Mouse (Mus musculus) layer of hippocampus, postnatal 36 days (tissue): ENCODE data around the gene H2afb2. TPM values are rescaled to one million over a fixed set of nuclear protein-coding genes. Genes with fewer than 3 reads are reported as not detected.

Experiments
- DNase-seq, 2 experiments: peaks; one replicate each; pipeline ENCODE4 v3.0.0; 2022
- total RNA-seq, 2 experiments: library from RNA; stranded (reverse); gene quantifications; 2 replicates each; pipeline ENCODE4 v1.2.3; 2021

H2afb2 gene
- not detected for total RNA-seq

DNA sequence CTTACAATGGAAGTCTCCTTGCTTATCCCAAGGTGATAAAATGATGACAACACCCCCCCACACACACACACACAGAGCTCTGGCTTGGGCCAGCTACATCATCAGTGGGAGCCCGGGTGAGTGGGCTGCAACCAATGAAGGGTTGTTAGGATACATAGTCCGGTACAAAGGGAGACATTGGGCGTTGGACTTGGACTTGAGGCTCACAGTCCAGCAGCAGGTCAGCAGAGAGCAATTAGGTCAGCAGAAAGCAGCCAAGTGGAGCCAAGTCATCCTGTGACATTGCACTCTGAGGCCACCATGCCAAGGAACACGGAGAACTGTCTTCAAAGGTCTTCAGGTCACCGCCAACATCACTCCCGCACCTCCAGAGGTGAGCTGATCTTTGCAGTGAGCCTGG lies at the start of gene H2afb2:
Gene H2afb2, plus strand, starts transcription at position 301 of the 400 bp plus-strand sequence.
- DNase-seq: no peak

Other genes starting within 250 kb of the H2afb2 start
- gene Cpxcr1, start 232.2 kb upstream of the H2afb2 start, total RNA-seq: not detected